27 mouse cellular contexts compared by ENCODE assay signal in genomic region chr8:87025946-87026345, GRCm38 (mm10).
DNase-seq lines count a peak whose midpoint lies in the region; ATAC-seq and TF ChIP-seq lines count a peak whose summit lies in the region.
"Had no signal": no experiment of that assay in that cellular context is flagged by ENCODE, and none has a peak within 500 bp of the region (broad histone marks: within the 10 kb centered on the region; RNA-seq: fewer than 3 reads in every experiment).

No protein-coding gene starts in this region.

- 0 out of 2 replicates have a peak, but pooled peaks cover 2% of the 10 kb centered on the region for H3K36me3 ChIP-seq in heart, adult 2 months (ENCODE audit: control insufficient read depth, insufficient read depth, low read length)
- H3K36me3 ChIP-seq in heart, embryonic 12.5 days = no peaks in the 10 kb centered on the region
- no peaks in the 10 kb centered on the region for H3K36me3 ChIP-seq in heart, postnatal 0 days (replicated peaks; ENCODE audit: control insufficient read depth, insufficient read depth, low read length)
- H3K36me3 ChIP-seq: embryonic facial prominence, embryonic 10.5 days; embryonic facial prominence, embryonic 13.5 days; forebrain, embryonic 12.5 days; forebrain, embryonic 15.5 days; heart, embryonic 15.5 days; hindbrain, embryonic 10.5 days; hindbrain, embryonic 13.5 days; intestine, embryonic 15.5 days had no signal

- no peaks in the 10 kb centered on the region for H3K27me3 ChIP-seq in heart, adult 2 months (ENCODE audit: control insufficient read depth, insufficient read depth, low read length)
- H3K27me3 ChIP-seq in heart, embryonic 12.5 days (replicated peaks) = no peaks in the 10 kb centered on the region
- H3K27me3 ChIP-seq in heart, postnatal 0 days (ENCODE audit: control insufficient read depth, insufficient read depth, low read length) = no peaks in the 10 kb centered on the region
- H3K27me3 ChIP-seq: embryonic facial prominence, embryonic 13.5 days; forebrain, embryonic 12.5 days; forebrain, embryonic 15.5 days; heart, embryonic 15.5 days; hindbrain, embryonic 13.5 days; intestine, embryonic 15.5 days had no signal

- no peak overlapping the region for H3K4me2 ChIP-seq in heart, embryonic 12.5 days
- no peak overlapping the region for H3K4me2 ChIP-seq in heart, postnatal 0 days (ENCODE audit: low read depth, low read length)
- H3K4me2 ChIP-seq: embryonic facial prominence, embryonic 13.5 days; forebrain, embryonic 12.5 days; forebrain, embryonic 15.5 days; heart, embryonic 15.5 days; hindbrain, embryonic 13.5 days; intestine, embryonic 15.5 days had no signal

- H3K9ac ChIP-seq in heart, adult 2 months (ENCODE audit: low read depth, low read length) = no peak overlapping the region
- H3K9ac ChIP-seq in heart, embryonic 12.5 days = no peak overlapping the region
- H3K9ac ChIP-seq in heart, postnatal 0 days (replicated peaks; ENCODE audit: low read depth, low read length) = no peak overlapping the region
- H3K9ac ChIP-seq: embryonic facial prominence, embryonic 13.5 days; forebrain, embryonic 12.5 days; forebrain, embryonic 15.5 days; heart, embryonic 15.5 days; hindbrain, embryonic 13.5 days; intestine, embryonic 15.5 days had no signal

- WGBS in heart, adult 2 months = 3% methylated on average over 1 of the region's 1 CpGs
- WGBS in heart, embryonic 12.5 days = 28% methylated on average over 1 of the region's 1 CpGs
- 7% methylated on average over 1 of the region's 1 CpGs for WGBS in heart, postnatal 0 days

- no peak for ATAC-seq in heart, embryonic 12.5 days (ENCODE audit: insufficient number of reproducible peaks, low FRiP score)
- ATAC-seq in heart, postnatal 0 days (ENCODE audit: insufficient read depth, low read depth) = no peak; the same call in none of the 2 replicates
- ATAC-seq: CD4-positive, CD25-positive, alpha-beta regulatory T cell, adult 4 months; forebrain, embryonic 15.5 days; hindbrain, embryonic 16.5 days; intestine, embryonic 15.5 days had no signal

- peak in 1 of 2 experiments; percentile 21 for DNase-seq in heart, adult 2 months
- peak; percentile 8 for DNase-seq in heart, postnatal 0 days (ENCODE audit: low spot score)
- peak; percentile 15 to 34 for DNase-seq in heart, postnatal 10 days
- no peak for DNase-seq in kidney, postnatal 10 days
- DNase-seq in gastrocnemius, postnatal 4 days (ENCODE audit: low spot score in 2 of 2) = no peak
- DNase-seq: adrenal gland, adult 2 months; adrenal gland, postnatal 14 days; cerebellum, adult 11 months; cerebellum, adult 2 months; cerebellum, postnatal 10 days; cerebellum, postnatal 36 days; embryo, embryonic 11 days; gastrocnemius, postnatal 25 days; kidney, adult 11 months; kidney, adult 8-10 months had no signal

- H3K27ac ChIP-seq in heart, adult 2 months = no peak overlapping the region
- H3K27ac ChIP-seq in heart, embryonic 12.5 days (ENCODE audit: poor library complexity, severe bottlenecking) = no peak overlapping the region
- H3K27ac ChIP-seq in heart, postnatal 0 days (ENCODE audit: low read depth) = no peak overlapping the region
- H3K27ac ChIP-seq: embryonic facial prominence, embryonic 10.5 days; embryonic facial prominence, embryonic 13.5 days; forebrain, embryonic 12.5 days; forebrain, embryonic 15.5 days; heart, embryonic 15.5 days; hindbrain, embryonic 10.5 days; hindbrain, embryonic 13.5 days; intestine, embryonic 15.5 days had no signal

- no peak for TF ChIP-seq POLR2A in heart, adult 2 months (IDR thresholded peaks at IDR 0.05; ENCODE audit: insufficient read depth, low read depth, low read length)

- TF ChIP-seq EP300 in heart, adult 2 months (IDR thresholded peaks at IDR 0.05; ENCODE audit: insufficient read depth, low read depth, low read length) = 0 out of 2 replicates have a peak, but pooled peaks have one; percentile 22
- no peak for TF ChIP-seq EP300 in heart, postnatal 0 days (IDR thresholded peaks at IDR 0.05; ENCODE audit: low read depth)

- H3K4me3 ChIP-seq in heart, adult 2 months = no peak overlapping the region
- H3K4me3 ChIP-seq in heart, embryonic 12.5 days = no peak overlapping the region
- H3K4me3 ChIP-seq in heart, postnatal 0 days (ENCODE audit: low read depth, low read length) = no peak overlapping the region
- H3K4me3 ChIP-seq: embryonic facial prominence, embryonic 10.5 days; embryonic facial prominence, embryonic 13.5 days; erythroblast, embryonic 14.5 days; forebrain, embryonic 12.5 days; forebrain, embryonic 15.5 days; heart, embryonic 15.5 days; hindbrain, embryonic 10.5 days; hindbrain, embryonic 13.5 days; intestine, embryonic 15.5 days had no signal

- intact Hi-C loops in heart, adult 2 months (cut with DNase I) = no loop called here
- intact Hi-C loops in heart, postnatal 10 days (cut with DNase I) = no loop called here

- no peaks in the 10 kb centered on the region for H3K79me2 ChIP-seq in heart, adult 2 months (replicated peaks; ENCODE audit: control insufficient read depth, insufficient read depth, low read length)

- H3K9me3 ChIP-seq in heart, embryonic 12.5 days (replicated peaks) = peaks cover 3% of the 10 kb centered on the region
- H3K9me3 ChIP-seq in heart, postnatal 0 days (replicated peaks; ENCODE audit: control insufficient read depth, low read length) = no peaks in the 10 kb centered on the region
- H3K9me3 ChIP-seq: embryonic facial prominence, embryonic 10.5 days; embryonic facial prominence, embryonic 13.5 days; forebrain, embryonic 12.5 days; forebrain, embryonic 15.5 days; heart, embryonic 15.5 days; hindbrain, embryonic 10.5 days; hindbrain, embryonic 13.5 days; intestine, embryonic 15.5 days had no signal

- TF ChIP-seq CTCF in heart, adult 2 months (IDR thresholded peaks at IDR 0.05) = no peak
- no peak for TF ChIP-seq CTCF in heart, postnatal 0 days (IDR thresholded peaks at IDR 0.05; ENCODE audit: low read depth)

- H3K4me1 ChIP-seq in heart, adult 2 months (ENCODE audit: control insufficient read depth, insufficient read depth, low read length) = peaks cover 2% of the 10 kb centered on the region; the same call in 1 of the 2 replicates
- H3K4me1 ChIP-seq in heart, embryonic 12.5 days (replicated peaks) = no peaks in the 10 kb centered on the region
- 0 out of 2 replicates have a peak, but pooled peaks cover 5% of the 10 kb centered on the region for H3K4me1 ChIP-seq in heart, postnatal 0 days (ENCODE audit: control insufficient read depth, insufficient read depth)
- H3K4me1 ChIP-seq: embryonic facial prominence, embryonic 10.5 days; embryonic facial prominence, embryonic 13.5 days; forebrain, embryonic 12.5 days; forebrain, embryonic 15.5 days; hindbrain, embryonic 13.5 days; intestine, embryonic 15.5 days had no signal

Comparison
In these comparisons a context has a peak if more than half of its experiments do, and no peak if none do; other contexts are left out.
1. DNase-seq: peak in heart, postnatal 0 days (single experiment) and heart, postnatal 10 days (2 of 2); none in kidney, postnatal 10 days (single experiment) and gastrocnemius, postnatal 4 days (0 of 2).